Mouse (Mus musculus): ENCODE measurements at regions not wholly inside any gene's neighbourhood (a gene's known extent, or its start where the extent isn't known, plus 50 kb on each side); places are given as distances from the start of the nearest gene placed in this dataset.
"Not testable (repeated sequence)": the region's sequence is repeated elsewhere in the genome, so short reads cannot be mapped to it uniquely, and the experiment has no call there.

GRCm38 (mm10) chr1:189128246-189128645, 120.6 kb upstream of the Kctd3 start:
- not testable (repeated sequence) for TF ChIP-seq CTCF, EP300 (IDR thresholded peaks at IDR 0.05; ENCODE audit: low read depth)
